Mouse (Mus musculus) gastrocnemius, adult 2 months (tissue): ENCODE results near the gene Higd1b. TPM values are rescaled to one million over a fixed set of nuclear protein-coding genes. Genes with fewer than 3 reads are reported as not detected.

Source experiments
- DNase-seq: peaks from one replicate; pipeline ENCODE4 v3.0.0; 2022
- H3K27ac ChIP-seq: fragments of 200-600 bp; 2 replicates; pipeline ENCODE4 v1.8.1; 2022; ENCODE audit warnings: mild to moderate bottlenecking
- H3K4me3 ChIP-seq: fragments of 200-600 bp; 2 replicates; pipeline ENCODE4 v1.8.1; 2022; ENCODE audit warnings: mild to moderate bottlenecking, moderate library complexity
- CTCF ChIP-seq: fragments of 200-600 bp; IDR thresholded peaks from 2 replicates; pipeline ENCODE4 v1.8.1; 2022; ENCODE audit warnings: antibody characterized with exemption, mild to moderate bottlenecking, moderate library complexity
- intact Hi-C: fragments of 180-260 bp; cut with DNase I; formaldehyde crosslinking; loops from one replicate; pipeline ENCODE4 v1.15.1; 2025
- long read RNA-seq, 2 experiments: library from polyadenylated mRNA; stranded (forward); transcript quantifications; one replicate each; pipeline ENCODE4 v2.0.0; 2021
- total RNA-seq, 2 experiments: library from RNA; stranded (reverse); gene quantifications; 2 replicates each; pipeline ENCODE4 v1.2.3; 2021

Gene Higd1b
- 1 to 10 TPM; 2.4 to 5.4 TPM for total RNA-seq
- long read RNA-seq, experiment 1, partial matches to known transcripts, result 0 of 4 reads
- long read RNA-seq, experiment 1, other reads (novel, unspliced or antisense), result 2 of 4 reads
- long read RNA-seq, experiment 2, partial matches to known transcripts, result 0 of 4 reads
- long read RNA-seq, experiment 2, other reads (novel, unspliced or antisense), result 0 of 4 reads

DNA sequence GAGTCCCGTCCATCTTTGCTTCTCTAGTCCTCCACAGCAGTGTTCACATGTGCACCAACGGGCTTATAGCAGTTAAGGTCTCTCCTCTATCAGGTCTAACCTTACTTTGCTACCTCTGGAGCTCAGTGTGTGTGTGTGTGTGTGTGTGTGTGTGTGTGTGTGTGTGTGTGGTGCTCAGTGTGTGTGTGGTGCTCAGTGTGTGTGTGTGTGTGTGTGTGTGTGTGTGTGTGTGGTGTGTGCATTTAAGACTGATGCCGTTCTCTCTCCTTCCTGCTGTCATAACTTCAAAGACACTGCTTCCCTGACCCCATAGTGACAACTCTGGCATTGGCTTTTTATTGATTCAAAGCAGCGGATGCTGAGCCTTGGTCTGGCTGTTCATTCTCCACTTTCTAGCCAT, at the start of gene Higd1b:
Gene Higd1b, plus strand, starts transcription at position 301 of the 400 bp plus-strand sequence.
- peak within 1 kb of the TSS; percentile 29 for H3K4me3 ChIP-seq
- no peak for TF ChIP-seq CTCF
- H3K27ac ChIP-seq, result peak within 1 kb of the TSS; percentile 72
- no peak for DNase-seq
- intact Hi-C loops, result no loop called here

DNA sequence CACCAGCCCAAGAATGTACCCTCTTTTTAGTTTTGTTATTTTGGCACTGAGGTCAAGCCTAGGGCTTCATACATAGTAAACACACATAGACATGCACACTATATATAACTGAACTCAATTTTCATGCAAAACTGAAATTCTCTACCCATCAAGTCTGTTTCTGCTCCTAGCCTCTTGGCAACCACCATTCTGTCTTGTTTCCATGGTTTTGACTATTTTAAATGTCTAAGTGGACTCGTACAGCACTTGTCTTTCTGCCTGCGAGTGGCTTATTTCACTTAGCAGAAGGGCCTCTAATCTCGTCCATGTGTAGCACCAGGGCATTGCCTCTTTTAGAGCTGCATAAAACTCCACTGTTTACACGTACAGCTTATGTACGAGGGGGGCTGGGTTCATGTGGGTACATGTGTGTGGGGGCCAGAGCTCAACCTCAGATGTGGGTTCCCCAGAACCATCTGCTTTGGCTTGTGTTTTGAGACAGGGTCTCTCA, 47.9 kb upstream of the Higd1b start:
- intact Hi-C loops, result no loop called here
- DNase-seq, result no peak
- H3K27ac ChIP-seq, result no peak overlapping the region
- TF ChIP-seq CTCF, result no peak
- H3K4me3 ChIP-seq, result no peak overlapping the region

- intact Hi-C loops, result no loop called here
- H3K27ac ChIP-seq, result peak overlapping the region; percentile 94
- peak overlapping the region; percentile 61 for H3K4me3 ChIP-seq
- peak; percentile 78 for DNase-seq
- TF ChIP-seq CTCF, result no peak
Measured at GRCm38 (mm10) chr11:102791682-102792445, 43.8 kb upstream of the Higd1b start.

- peak overlapping the region; percentile 94 for H3K27ac ChIP-seq
- intact Hi-C loops, result no loop called here
- TF ChIP-seq CTCF, result no peak
Measured at GRCm38 (mm10) chr11:102794157-102794556, 41.5 kb upstream of the Higd1b start.

DNA sequence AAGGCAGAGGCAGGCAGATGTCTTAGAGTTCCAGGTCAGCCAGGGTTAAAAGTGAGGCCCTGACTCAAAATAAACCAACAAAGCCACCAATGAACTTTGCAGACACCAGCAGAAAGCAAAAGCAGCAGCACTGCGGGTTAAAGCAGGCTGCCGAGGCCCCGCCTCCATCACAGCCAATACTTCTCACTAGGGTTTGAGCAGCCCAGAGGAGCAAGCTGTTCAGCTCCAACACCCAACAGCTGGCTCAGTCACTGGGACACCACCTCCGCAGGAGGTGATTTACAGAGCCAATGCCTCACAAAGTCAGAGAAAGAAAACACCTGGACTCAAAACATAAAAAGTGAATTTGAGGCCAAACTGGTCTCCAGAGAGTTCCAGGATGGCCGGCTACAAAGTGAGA, 32.2 kb upstream of the Higd1b start:
- Histone ChIP-seq H3K4me3 (no peak overlapping the region), H3K27ac (no peak overlapping the region)
- no peak for TF ChIP-seq CTCF
- intact Hi-C loops, result no loop called here
- no peak for DNase-seq

More at GRCm38 (mm10) chr11:102794157-102794556, 41.5 kb upstream of the Higd1b start:
- DNase-seq, result no peak
- H3K4me3 ChIP-seq, result no peak overlapping the region

GRCm38 (mm10) chr11:102808246-102808645, 27.4 kb upstream of the Higd1b start:
- no peak for DNase-seq
- TF ChIP-seq CTCF, result no peak
- intact Hi-C loops, result no loop called here
- Histone ChIP-seq H3K4me3 (no peak overlapping the region), H3K27ac (no peak overlapping the region; the same call in 1 of the 2 replicates)

DNA sequence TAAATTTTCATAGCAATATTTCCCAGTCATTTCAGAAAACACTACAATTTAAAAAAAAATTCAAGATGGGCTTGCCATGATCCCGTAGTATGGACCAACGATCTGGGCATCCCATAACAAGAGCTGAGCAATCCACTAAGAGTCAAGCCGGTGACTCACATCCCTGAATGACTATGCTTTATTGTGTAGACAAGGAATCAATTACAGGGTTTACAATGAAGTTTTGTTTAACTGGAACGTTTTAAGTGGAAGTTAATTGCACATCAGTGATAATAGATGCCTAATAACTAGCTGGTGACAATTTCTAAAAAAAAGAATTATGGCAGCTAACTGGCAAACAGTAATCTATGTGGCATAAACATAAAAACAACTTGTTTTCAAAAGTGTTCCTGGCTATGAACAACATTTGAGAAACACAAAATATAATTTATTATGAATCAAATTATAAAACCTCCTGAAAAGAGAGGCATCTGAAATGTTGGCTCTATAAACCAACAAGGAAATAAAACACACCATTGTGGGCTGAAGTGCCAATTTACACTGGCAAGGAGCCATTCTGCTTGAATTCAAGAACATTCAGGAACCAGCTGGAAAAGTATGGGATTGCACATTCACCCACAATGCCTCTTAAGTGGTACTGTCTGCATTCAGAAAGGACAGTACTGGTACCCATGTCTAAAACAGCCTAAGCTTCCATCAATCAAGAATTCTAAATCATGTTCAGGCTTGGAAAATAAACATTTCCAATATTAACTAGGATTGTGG, 24.7 kb upstream of the Higd1b start:
- intact Hi-C loops, result no loop called here
- H3K27ac ChIP-seq, result no peak overlapping the region
- no peak for DNase-seq
- H3K4me3 ChIP-seq, result no peak overlapping the region
- TF ChIP-seq CTCF, result no peak

DNA sequence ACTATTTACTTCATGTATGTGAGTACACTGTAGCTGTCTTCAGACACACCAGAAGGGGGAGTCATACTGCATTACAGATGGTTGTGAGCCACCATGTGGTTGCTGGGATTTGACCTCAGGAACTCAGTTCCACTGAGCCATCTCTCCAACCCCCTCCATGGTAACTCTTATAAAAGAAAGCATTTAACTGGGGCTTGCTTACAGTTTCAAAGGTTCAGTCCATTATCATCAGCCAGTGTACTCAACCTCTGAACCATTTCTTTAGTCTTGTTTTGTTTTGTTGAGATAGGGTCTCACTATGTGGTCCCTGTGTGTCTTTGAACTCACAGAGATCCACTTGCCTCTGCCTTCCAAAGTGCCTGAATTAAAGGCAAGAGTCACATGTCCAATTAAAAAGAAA, 20.8 kb upstream of the Higd1b start:
- TF ChIP-seq CTCF, result no peak
- no peak overlapping the region for H3K27ac ChIP-seq
- no peak overlapping the region for H3K4me3 ChIP-seq
- intact Hi-C loops, result no loop called here
- DNase-seq, result no peak

DNA sequence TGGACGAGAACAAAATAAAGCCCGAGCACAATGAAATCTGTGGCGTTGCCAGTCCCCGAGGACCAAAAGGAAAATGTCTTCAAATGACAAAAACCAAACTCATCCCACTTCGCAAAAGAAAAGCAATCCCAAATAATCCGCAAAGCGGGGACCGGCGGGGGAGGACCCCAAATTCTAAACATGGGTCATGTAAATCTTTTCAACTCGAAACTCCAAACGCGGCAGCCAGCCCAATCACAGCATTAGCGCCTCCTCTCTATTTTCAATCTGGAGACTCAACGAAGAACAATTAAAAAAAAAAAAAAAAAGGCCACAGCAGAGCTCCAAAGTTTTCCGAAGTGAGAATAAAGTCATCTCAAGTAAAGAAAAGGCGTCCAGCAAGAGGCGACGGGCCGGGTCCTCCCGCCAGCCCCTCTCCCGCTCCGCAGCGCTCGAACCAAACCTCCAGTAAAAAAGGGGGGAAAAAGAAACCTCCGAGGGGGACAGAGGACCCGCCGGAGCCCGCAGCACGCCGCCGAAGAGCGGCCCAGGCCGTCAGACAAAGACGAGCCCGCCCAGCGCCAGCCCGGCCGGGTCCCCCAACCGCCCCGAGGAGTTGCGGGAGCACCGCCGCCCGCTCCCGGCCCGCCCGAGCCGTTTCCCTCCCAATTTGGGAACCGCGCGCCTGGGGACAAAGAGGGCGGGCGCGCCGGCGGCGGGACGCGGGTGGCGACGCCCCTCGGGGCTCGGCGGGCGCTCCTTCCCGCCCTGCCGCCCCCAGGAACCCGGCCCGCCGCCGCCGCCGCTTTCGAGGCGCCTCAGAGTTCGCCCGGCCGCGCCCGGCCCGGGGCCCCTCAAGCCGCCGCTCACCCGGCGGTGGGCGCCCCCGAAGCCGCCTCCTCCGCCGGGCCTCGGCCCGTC, 17.3 kb upstream of the Higd1b start:
- peak overlapping the region; percentile 89 for H3K27ac ChIP-seq
- TF ChIP-seq CTCF, result 0 out of 2 replicates have a peak, but pooled peaks have one; percentile 1
- H3K4me3 ChIP-seq, result peak overlapping the region; percentile 88
- DNase-seq, result peak; percentile 68
- intact Hi-C loops, result loop anchor here (2.0 kb wide), 1 partner anchor 44 kb away; no protein-coding TSS in a partner anchor

GRCm38 (mm10) chr11:102819021-102819782, 16.4 kb upstream of the Higd1b start, which contains the start of gene Gjc1:
Gjc1 (minus strand) TSS chr11:102819700.
- TF ChIP-seq CTCF, result peak; percentile 33; the same call in 1 of the 2 replicates
- Histone ChIP-seq H3K27ac (peak within 1 kb of the TSS; percentile 89), H3K4me3 (peak within 1 kb of the TSS; percentile 88)
- DNase-seq, result peak; percentile 82
- intact Hi-C loops, result loop anchor here (2.0 kb wide), 1 partner anchor 44 kb away; no protein-coding TSS in a partner anchor
